Mouse (Mus musculus) kidney, adult 2 months (tissue): Measurements from ENCODE around the gene D11Wsu47e. TPM values are rescaled to one million over a fixed set of nuclear protein-coding genes. Genes with fewer than 3 reads are reported as not detected.
A peak's percentile ranks its signal among the peaks of the same experiment; 100 is the strongest.

Experiments
- DNase-seq: peaks from one replicate; pipeline ENCODE4 v3.0.0; 2021
- H3K27ac ChIP-seq: fragments of 200-500 bp; 2 replicates; pipeline ENCODE4 v1.5.1; 2012; ENCODE audit warnings: low read depth, low read length, control low read depth, inconsistent platforms; ENCODE audit not compliant: insufficient read depth
- H3K27me3 ChIP-seq: fragments of 200-500 bp; replicated peaks from 2 replicates; pipeline ENCODE4 v1.6.1; 2012; ENCODE audit warnings: mild to moderate bottlenecking, moderate library complexity, low read length, inconsistent platforms; ENCODE audit not compliant: control insufficient read depth, insufficient read depth
- H3K36me3 ChIP-seq: fragments of 200-500 bp; 2 replicates; pipeline ENCODE4 v1.6.1; 2012; ENCODE audit warnings: mild to moderate bottlenecking, moderate library complexity, low read length, inconsistent platforms; ENCODE audit not compliant: control insufficient read depth, insufficient read depth
- H3K4me1 ChIP-seq: fragments of 200-500 bp; 2 replicates; pipeline ENCODE4 v1.6.1; 2011; ENCODE audit warnings: low read length; ENCODE audit not compliant: control insufficient read depth, insufficient read depth
- H3K4me3 ChIP-seq: fragments of 200-500 bp; 2 replicates; pipeline ENCODE4 v1.5.1; 2011; ENCODE audit warnings: mild to moderate bottlenecking, low read depth, low read length, control low read depth; ENCODE audit not compliant: insufficient read depth
- CTCF ChIP-seq: fragments of 200-500 bp; conservative IDR thresholded peaks from 2 replicates; pipeline ENCODE4 v1.5.1; 2011; ENCODE audit warnings: low read depth, mild to moderate bottlenecking, control low read depth, low read length, moderate library complexity, mixed read lengths; ENCODE audit not compliant: insufficient read depth, insufficient read length
- POLR2A ChIP-seq: fragments of 200-500 bp; IDR thresholded peaks from one replicate; pipeline ENCODE4 v1.6.1; 2011; ENCODE audit warnings: low read depth, low read length, control low read depth
- WGBS: fragments of 180-500 bp; shearing (Covaris S2); methylation state at CpG from one replicate; pipeline ENCODE4 v1.1.7; 2018; 5-methylcytosine and 5-hydroxymethylcytosine counted together
- polyA plus RNA-seq: library from polyadenylated mRNA; depleted of rRNA; stranded (reverse); fragments of >200 nt; gene quantifications from 2 replicates; pipeline ENCODE4 v1.2.3, GENCODE M21; 2012

The D11Wsu47e gene
- polyA plus RNA-seq, 1 experiment: 7.6 TPM

GRCm38 (mm10) chr11:113726994-113727888 is 43.0 kb downstream of the D11Wsu47e start:
- no peak for TF ChIP-seq CTCF
- no peak for TF ChIP-seq POLR2A
- 64% methylated on average over 14 of the region's 14 CpGs for WGBS
- no peak for DNase-seq

DNA sequence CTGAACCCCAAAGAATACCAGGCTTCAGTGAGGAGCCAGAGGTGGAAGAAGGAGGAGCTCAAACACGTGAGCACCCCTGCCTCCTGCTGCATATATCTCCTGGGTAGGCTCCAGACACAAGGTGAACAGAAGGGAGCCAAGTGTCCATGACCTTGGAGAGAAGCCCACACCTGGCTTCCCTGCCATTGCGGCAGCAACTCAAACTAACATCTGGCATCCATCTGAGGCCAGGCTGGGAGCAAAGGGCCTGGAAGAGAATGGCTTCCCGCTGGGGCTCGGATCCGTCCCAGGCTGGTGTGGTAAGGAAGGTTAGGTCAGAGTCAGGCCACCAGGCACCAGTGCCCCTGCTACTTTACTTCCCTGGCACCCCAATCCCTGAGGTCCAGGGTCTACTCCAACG is 43.8 kb downstream of the D11Wsu47e start:
- H3K36me3 ChIP-seq: no peaks in the 10 kb centered on the region
- no peak overlapping the region for H3K4me3 ChIP-seq
- peaks cover 24% of the 10 kb centered on the region; the same call in 1 of the 2 replicates for H3K4me1 ChIP-seq
- H3K27me3 ChIP-seq: no peaks in the 10 kb centered on the region
- no peak for DNase-seq
- TF ChIP-seq CTCF (no peak), POLR2A (no peak)
- peak overlapping the region; percentile 10; the same call in 1 of the 2 replicates for H3K27ac ChIP-seq
- 65% methylated on average over 6 of the region's 6 CpGs for WGBS

More at GRCm38 (mm10) chr11:113726994-113727888, 43.0 kb downstream of the D11Wsu47e start:
- H3K27me3 ChIP-seq: no peaks in the 10 kb centered on the region
- peaks cover 23% of the 10 kb centered on the region; the same call in 1 of the 2 replicates for H3K4me1 ChIP-seq
- H3K4me3 ChIP-seq: no peak overlapping the region
- H3K36me3 ChIP-seq: no peaks in the 10 kb centered on the region
- H3K27ac ChIP-seq: peak overlapping the region; percentile 10; the same call in 1 of the 2 replicates

- no peak for TF ChIP-seq POLR2A
- TF ChIP-seq CTCF: no peak
- Histone ChIP-seq H3K27me3 (no peaks in the 10 kb centered on the region), H3K4me1 (peaks cover 36% of the 10 kb centered on the region), H3K36me3 (no peaks in the 10 kb centered on the region), H3K27ac (0 out of 2 replicates have a peak overlapping the region, but pooled peaks have one; percentile 10), H3K4me3 (no peak overlapping the region)
- WGBS: 55% methylated on average over 21 of the region's 21 CpGs
- peak; percentile 28 for DNase-seq
These were observed 45.0 kb downstream of the D11Wsu47e start for GRCm38 (mm10) chr11:113729239-113729638.

DNA sequence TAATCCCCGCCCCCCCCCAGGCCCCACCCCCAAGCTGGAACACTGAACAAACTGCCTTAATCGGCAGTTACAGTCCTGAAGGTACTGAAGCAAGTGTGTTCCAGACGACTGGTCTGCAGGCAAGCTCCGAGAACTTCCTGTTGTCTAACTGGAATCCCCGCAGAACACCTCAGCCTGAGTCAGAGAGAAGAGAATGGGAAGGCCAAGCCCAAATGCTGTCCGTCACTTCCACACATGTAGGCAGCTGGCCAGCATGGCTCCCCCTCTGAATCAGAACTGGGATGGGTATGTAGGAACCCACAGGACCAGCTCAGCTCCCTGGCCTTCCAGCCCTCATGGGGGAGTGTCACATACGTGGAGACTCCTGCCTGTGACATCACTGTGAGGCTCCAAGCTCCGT is 45.7 kb downstream of the D11Wsu47e start:
- 16% methylated on average over 8 of the region's 8 CpGs for WGBS
- H3K36me3 ChIP-seq: no peaks in the 10 kb centered on the region
- no peak overlapping the region for H3K27ac ChIP-seq
- H3K27me3 ChIP-seq: no peaks in the 10 kb centered on the region
- peak; percentile 67 for DNase-seq
- no peak overlapping the region for H3K4me3 ChIP-seq
- TF ChIP-seq CTCF: no peak
- TF ChIP-seq POLR2A: no peak
- peaks cover 41% of the 10 kb centered on the region for H3K4me1 ChIP-seq

GRCm38 (mm10) chr11:113730879-113731278 is 46.7 kb downstream of the D11Wsu47e start:
- DNase-seq: peak; percentile 64
- Histone ChIP-seq H3K4me1 (peaks cover 50% of the 10 kb centered on the region), H3K27ac (no peak overlapping the region), H3K36me3 (no peaks in the 10 kb centered on the region), H3K4me3 (no peak overlapping the region), H3K27me3 (no peaks in the 10 kb centered on the region)
- WGBS: 30% methylated on average over 3 of the region's 3 CpGs
- TF ChIP-seq POLR2A (no peak), CTCF (no peak)

DNA sequence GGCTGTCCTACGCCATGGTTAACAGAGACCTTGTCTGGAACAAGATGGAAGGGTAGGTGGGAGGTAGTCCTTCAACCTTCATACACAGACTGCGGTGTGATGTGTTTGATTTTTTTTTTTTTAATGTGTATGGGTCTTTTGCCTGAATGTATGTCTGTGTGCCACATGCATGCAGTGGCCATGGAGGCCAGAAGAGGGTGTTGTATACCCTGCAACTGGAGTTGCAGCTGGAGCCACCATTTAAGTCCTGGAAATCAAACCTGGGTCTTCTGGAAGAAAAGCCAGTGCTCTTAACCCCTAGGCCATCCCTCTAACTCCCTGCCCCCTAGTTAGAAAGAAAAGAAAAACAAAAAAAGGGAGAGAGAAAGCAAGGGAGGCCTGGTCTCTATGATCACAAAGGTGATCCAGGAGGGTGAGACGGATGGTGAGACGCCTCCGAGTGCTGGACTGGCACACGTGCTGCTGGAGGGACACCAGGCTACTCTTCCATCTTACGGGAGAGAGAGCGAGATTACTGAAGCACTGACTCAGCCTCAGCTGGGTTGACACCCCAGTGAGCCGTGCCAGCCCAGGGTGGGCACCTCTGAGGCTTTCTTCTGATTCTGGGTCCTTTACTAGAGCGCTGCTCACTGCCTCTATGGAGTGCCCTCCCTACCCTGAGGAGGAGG is 47.9 kb downstream of the D11Wsu47e start:
- 89% methylated on average over 10 of the region's 10 CpGs for WGBS

DNA sequence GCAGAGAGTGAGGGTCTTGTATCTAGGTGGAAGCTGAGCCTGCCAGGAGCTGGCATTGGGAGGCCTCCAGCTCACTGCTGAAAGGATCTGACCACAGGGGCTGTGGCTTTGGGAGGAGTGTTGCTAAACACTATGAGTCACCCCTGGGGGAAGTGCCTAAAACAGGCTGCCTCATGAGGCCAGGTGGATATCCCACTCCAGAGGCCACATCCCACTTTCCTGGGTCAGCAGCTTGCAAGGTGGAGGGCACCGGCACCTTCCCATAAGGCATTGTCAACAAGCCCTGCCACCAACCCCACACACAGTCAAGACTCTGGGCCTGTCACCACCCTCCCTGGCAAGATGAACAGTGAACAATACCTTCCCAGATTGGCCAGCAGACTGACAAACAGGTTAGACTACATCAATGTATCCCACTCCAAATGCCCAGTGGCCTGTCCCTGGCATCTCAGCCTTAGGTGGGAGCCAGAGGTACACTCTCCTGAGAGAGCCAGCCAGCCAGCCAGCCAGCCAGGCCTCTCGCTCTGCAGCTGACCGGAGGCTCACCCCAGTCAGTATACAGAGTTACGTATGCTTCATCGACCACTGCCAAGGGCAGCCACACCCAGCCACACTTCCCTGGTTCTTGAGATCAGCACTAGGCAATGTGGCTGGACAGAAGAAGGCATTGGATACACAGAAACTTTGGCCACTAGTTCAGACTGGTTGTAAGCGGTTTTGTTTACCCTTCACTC is 49.6 kb downstream of the D11Wsu47e start:
- H3K4me1 ChIP-seq: peaks cover 52% of the 10 kb centered on the region
- H3K27me3 ChIP-seq: no peaks in the 10 kb centered on the region
- no peaks in the 10 kb centered on the region for H3K36me3 ChIP-seq
- WGBS: 36% methylated on average over 6 of the region's 6 CpGs
- peak; percentile 55 for DNase-seq
- H3K4me3 ChIP-seq: no peak overlapping the region
- TF ChIP-seq CTCF (no peak), POLR2A (no peak)
- peak overlapping the region; percentile 21 for H3K27ac ChIP-seq

More for the DNA sequence above, 47.9 kb downstream of the D11Wsu47e start:
- Histone ChIP-seq H3K4me3 (no peak overlapping the region), H3K4me1 (peaks cover 48% of the 10 kb centered on the region), H3K27me3 (no peaks in the 10 kb centered on the region), H3K27ac (no peak overlapping the region), H3K36me3 (no peaks in the 10 kb centered on the region)
- no peak for TF ChIP-seq POLR2A
- TF ChIP-seq CTCF: peak; percentile 29; the same call in 1 of the 2 replicates
- no peak for DNase-seq
